Mouse (Mus musculus): Measurements from ENCODE around the gene Igf1r.
"Not testable (repeated sequence)": the region's sequence is repeated elsewhere in the genome, so short reads cannot be mapped to it uniquely, and the experiment has no call there.

The Igf1r gene

DNA sequence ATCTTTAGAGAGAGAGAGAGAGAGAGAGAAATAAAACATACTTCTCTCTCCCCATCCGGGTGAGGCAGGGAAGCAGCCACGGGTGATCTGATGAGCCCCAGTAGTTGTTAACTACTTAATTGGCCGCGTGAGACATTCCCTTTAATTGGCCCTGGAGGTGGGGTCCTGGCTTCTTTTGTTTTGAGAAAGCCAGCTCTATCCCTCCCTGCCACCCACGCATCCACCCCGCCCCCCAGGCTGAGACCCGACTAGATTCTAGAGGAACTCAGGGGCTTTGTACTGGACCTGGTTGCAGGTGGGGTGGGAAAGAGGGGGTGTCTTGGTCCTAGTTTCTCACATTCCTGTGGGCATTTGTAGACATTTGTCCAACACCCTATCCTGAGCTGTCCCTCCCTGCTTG, 312.8 kb downstream of the Igf1r start:
- DNase-seq (ENCODE audit: low read depth, low spot score): no peak

DNA sequence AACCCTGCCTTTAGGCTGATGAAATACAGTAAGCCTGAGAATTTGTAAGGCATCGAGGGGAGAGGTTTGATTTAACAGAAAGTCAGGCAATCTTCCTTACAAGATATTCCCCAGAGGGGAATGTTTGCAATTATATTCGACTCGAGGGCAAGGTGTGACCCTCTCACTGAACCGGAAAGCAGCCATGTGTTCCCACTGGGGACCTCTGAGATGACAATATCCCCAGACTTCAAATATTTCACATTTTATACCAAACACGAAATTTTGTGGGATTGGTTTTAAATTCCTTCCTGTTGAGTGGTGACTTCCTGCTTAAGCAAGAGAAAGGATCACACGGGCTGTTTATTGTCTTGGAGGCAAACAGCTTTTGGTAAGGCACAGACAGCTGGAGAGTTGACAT, 314.1 kb downstream of the Igf1r start:
- peak; percentile 49 for DNase-seq (ENCODE audit: low read depth, low spot score)

DNA sequence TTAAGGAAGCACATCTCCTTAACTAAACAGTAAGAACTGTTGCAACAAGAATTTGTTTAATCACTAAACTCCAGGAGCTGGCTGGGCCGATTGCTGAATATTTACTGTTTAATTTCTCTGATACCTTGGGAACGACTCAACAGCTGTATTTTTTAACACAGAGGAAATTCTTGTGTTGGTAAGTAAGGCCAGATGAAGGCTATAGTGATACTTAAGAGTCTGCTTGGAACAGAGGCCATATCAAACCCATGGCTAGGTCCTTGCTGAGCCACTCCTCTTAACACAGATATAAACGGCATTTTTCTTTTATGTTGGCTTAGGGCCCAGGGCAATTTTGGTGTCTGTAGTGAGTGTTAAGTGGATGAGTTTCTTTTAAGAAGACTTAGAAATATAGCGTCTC, 317.9 kb downstream of the Igf1r start:
- DNase-seq (ENCODE audit: low read depth, low spot score): no peak

DNA sequence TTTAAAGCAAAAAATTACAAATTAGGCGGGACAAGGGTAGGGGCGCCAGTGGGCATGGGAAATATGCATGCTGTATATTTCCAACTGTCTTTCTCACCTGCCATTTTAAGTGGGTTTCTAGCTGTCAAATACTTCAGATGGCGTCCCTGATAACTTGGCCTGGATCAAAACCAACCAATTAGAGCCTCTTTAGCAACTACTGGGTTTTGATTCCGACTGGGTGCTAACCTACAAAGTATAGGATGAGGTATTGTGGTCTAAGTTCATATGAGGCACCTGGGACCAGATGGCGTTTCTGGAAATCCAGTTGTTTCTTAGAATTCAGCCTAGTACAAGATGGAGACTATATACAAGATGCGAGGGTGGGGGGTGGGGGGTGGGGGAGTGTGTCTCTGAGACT, 319.2 kb downstream of the Igf1r start:
- no peak for DNase-seq (ENCODE audit: low read depth, low spot score)

DNA sequence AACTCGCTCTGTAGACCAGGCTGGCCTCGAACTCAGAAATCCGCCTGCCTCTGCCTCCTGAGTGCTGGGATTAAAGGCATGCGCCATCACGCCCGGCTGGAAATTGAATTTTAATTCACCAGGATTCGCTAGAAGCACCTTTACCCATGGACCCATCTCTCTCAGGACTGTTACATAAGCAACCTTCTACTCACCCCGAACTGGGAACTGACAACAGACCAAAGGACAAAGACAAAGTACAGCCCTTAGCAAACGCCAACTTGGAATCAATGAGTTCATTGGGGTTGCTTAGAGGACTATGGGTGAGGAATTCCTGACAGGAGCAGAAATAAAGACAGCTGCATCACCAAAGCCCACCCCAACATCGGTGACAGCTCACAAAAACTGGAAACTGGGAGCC, 320.0 kb downstream of the Igf1r start:
- DNase-seq (ENCODE audit: low read depth, low spot score): no peak

DNA sequence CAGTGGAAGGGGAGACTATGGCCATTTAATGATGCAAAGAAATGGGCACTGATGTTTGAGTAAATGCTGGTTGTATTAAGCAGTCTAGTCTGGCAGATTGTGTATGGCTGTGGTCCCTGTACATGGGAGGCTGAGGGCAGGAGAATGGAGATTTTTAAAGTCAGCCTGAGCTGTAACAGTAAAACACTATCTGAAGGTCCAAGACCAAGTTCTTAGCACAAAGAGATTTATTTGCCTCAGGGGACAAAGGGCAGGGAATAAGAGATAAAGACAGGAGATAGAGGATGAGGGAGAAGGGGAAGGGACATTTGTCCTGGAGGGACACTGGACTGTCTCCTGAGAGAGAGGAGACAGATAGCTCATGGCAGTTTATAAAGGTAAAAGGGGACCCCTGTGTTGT, 320.9 kb downstream of the Igf1r start, which contains the start of gene Fam169b:
Gene Fam169b, plus strand, starts transcription at position 325 of the 400 bp plus-strand sequence.
- DNase-seq (ENCODE audit: low read depth, low spot score): no peak

DNA sequence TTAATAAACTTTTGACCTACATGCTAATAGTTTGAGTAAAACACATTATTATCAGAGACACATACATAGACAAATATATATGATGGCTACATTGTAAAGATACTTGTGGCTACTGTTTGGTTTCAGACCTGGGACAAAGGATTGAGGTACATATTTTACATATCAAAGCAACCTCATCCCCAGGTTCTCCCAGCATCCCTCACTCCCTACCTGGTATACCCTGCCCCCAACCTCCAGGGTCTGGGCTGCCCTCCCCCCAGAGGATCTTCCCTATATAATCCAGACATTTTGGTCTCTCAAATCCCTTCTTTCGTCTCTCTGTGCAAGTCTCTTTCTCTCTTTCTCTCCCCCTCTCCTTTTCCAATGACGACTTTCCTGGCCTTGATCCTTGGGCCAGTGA, 321.6 kb downstream of the Igf1r start:
- no peak for DNase-seq (ENCODE audit: low read depth, low spot score)

DNA sequence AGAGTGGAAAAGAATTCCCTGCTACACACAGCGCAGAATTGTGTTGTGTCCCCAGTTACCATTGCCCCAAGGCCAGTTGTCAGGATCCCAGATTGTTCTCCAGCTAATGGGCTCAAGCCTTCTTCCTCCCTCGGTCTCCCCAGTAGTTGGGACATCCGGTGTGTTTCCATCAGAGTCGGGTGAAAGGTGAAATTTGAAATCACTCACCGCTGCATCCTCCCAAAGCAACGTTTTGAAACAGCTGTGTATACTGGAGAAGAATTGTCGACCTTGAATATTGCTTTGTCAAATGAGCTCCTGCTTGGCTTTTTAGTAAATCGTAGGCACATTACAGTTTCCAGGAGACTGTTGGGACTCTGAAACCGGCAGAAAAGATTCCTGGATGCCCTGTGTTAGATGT, 322.3 kb downstream of the Igf1r start:
- DNase-seq (ENCODE audit: low read depth, low spot score): no peak

DNA sequence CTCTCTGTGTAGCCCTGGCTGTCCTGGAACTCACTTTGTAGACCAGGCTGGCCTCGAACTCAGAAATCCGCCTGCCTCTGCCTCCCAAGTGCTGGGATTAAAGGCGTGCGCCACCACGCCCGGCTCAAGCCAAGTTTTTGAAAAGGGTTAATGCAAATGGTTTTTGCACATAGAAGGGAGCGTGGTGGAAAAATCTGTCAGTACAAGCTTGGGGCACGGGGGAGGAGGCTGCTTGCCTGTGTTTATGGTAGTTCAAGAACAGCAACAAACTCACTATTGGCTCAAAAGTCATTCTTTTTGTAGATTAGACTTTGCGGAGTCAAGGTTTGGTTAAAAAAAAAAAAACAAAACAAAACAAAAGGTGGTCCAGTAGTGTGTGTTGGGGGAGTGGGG, 322.8 kb downstream of the Igf1r start:
- not testable (repeated sequence) for DNase-seq (ENCODE audit: low read depth, low spot score)

DNA sequence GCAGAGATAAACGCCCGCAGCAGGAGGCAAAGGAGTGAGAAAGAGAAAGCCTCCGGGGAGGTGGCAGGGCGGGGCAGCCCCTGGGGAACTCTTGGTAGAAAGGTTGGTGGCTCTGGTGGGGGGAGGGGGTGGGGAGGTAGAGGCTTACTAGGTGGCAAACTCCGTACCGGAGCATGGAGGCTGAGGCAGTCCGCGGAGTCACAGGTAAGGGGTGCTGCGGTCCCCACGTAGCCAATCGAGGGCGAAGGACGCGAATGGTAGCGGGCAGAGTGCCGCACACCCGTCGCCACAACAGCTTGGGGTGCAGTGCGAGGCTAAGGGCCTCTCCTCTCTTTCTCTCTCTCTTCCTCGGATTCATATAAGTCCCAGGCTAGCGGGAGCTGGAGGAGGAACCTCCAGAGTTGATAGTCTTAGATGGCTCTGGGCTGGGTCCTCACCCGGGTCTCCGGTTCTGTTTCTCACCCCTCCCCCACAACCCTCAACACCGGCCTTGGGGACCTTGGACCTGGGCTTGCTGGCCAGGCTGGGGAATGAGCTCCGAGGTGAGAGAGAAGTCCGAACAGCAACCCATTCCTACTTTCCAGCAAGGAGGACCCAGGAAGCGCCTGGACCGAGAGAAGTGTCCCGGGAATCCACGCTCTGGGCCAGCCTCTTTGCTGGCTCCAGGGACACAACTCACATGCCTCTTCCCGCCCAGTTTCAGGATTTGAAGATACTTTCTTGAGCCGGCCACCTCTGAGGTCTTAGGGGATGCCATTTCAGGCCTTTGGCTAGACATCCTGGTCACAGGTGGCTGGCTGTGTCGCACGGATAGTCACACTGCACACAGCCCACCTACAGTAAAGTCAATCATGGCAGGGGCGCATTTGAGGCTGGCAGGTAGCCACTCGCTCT, 323.5 kb downstream of the Igf1r start:
- DNase-seq (ENCODE audit: low read depth, low spot score): no peak

DNA sequence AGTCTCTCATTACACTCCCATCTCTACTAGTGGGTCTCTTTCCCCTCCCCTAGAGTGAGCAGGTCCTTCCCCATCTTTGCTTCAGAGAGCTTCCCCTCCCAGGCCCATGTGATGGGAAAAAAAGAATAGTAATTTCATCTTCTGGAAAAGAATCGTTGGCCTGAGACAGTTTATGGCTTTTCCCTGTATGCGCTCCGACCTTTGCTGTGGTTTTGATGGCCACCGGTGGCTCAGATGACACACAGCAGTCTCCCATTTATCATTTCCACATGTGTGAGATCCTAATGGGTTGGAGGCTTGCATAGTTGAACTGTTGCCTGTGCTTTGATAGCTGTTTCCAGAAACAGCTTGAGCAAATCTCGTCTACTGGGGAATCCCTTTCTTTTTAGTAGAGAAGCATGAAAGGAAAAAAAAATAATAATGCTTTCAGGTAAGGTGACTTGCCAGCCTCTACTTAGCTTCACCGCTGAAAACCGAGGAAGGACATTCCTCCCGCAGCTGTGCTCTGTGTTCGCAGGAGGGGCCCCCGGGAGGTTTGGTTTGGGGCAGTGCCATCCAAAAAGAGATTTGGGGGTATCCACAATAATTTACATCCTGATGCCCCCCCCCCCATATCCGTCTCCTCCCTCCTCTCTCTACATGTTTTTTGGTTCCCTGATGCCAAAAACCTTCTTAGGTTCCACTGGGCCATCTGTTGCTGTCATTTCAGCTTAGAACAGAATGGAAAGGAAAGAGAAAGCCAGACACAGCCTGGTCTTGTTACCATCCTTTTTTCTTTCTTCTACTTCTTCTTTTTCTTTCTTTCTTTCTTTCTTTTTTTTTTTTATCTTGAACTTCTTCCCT, 324.6 kb downstream of the Igf1r start:
- peak; percentile 61 for DNase-seq (ENCODE audit: low read depth, low spot score)

DNA sequence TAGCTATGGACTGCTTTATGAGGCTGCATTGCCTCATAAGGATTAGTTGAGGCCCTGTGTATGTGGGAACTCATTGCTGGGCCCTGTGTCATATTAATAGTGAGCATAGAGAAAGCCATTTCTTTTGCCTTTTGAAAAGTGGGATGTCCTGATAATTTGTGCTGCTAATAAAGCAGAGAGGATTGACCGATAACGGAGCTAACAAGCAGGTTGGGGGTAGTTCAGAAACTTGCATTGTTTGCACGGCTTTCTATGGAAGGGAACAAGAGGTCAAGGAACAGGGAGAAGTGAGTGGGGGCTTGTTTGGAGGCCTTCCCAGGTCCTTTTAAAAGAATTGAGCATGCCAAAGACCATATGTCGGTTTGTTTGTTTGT, 325.3 kb downstream of the Igf1r start:
- no peak for DNase-seq (ENCODE audit: low read depth, low spot score)

DNA sequence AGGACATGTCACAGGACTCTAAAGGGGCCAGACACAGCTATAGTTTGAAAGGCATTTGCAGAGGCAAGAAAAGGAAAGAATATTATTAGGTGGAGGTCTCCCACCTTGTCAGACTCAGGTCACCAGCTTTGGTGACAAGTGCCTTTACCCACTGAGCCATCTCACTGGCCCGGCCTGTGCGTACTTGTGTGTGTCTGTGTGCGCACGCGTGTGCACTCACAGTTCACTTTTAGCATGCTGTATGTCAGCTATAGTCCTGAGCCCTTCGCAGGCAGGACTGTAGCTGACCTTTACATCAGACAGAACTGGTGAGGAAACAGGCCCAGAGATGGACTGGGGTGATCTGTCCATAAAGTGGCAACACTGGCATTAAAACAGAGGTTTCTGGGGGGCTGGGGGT, 325.8 kb downstream of the Igf1r start:
- DNase-seq (ENCODE audit: low read depth, low spot score): no peak

DNA sequence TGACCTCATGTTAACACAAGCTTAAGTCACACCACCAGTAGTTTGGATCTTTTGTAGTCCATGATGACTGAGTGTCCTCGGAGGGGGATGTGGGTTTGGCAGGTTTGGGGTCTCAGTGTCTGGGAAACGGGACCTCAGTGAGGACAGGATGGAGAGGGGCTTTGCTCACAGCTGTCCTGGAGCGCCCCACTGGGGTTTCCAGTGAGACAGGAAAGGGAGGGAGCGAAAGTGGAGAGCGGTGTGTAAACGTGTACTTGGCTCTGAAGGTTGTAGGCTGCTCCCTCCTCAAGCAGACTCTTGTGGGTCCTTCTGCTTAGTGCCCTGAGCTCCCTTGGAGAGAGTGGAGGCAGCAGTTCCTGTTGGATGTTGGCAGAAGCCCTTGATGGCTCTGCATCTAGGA, 326.3 kb downstream of the Igf1r start:
- DNase-seq (ENCODE audit: low read depth, low spot score): no peak

DNA sequence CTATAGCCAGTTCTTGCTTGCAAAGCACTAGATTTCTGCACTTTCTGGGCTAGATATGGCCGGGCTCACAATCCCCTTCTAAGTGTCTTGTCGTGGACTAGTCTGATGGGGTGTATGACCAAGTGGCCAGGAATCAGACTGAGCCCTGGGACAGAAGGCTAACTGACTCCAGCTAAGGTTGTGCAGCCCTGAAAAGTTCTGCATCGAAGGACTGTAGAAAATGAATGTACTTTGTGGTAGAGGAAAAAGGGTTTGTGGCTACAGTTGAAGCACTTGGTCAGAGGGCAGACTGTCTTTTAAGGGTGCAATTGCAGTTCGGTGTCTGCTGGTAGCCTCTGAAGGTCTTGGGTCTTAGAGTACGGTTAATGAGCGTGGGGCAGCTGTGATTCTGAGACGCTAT, 326.9 kb downstream of the Igf1r start:
- no peak for DNase-seq (ENCODE audit: low read depth, low spot score)

DNA sequence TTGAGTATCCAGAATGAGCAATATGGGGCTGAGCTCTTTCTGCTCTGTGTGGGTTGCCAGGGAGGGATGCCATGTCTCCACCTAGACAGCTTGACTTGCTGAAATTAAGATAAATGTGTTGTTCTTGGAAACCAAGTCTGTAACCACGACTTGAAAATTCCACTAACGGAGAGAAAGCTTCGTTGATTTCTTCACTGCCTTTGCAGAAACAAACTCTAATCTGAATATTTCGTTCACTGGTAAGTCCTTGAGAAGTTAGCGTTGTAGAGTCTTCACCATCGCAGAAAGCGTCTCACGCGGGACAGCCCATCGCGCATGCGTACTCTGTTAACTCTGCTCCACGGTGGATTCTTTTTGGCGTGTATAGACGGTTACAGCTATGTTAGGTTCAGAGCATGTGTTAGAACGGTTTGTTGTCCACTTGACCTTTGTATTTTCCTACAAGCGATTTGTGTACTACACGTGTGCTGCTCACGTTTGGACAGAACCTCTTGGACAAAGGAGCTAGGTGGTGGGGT, 327.8 kb downstream of the Igf1r start:
- DNase-seq (ENCODE audit: low read depth, low spot score): no peak

DNA sequence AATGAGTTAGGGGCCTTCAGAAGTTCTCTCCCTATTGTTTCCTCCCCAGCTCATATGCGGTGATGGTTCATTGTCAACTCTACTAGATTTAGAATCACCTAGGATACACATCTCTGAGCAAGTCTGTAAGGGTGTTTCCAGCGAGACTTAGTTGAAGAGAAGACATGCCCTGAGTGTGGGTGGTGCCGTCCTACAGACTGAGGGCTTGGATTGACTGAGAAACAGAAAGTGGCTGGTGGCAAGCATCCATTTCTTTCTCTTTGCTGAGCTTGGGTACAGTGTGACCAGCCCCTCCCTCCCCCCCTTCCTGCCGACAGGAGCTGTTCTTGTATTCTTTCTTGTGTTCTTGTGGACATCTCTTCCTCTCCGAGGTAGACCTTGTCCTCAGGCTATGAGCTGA, 328.7 kb downstream of the Igf1r start:
- no peak for DNase-seq (ENCODE audit: low read depth, low spot score)

DNA sequence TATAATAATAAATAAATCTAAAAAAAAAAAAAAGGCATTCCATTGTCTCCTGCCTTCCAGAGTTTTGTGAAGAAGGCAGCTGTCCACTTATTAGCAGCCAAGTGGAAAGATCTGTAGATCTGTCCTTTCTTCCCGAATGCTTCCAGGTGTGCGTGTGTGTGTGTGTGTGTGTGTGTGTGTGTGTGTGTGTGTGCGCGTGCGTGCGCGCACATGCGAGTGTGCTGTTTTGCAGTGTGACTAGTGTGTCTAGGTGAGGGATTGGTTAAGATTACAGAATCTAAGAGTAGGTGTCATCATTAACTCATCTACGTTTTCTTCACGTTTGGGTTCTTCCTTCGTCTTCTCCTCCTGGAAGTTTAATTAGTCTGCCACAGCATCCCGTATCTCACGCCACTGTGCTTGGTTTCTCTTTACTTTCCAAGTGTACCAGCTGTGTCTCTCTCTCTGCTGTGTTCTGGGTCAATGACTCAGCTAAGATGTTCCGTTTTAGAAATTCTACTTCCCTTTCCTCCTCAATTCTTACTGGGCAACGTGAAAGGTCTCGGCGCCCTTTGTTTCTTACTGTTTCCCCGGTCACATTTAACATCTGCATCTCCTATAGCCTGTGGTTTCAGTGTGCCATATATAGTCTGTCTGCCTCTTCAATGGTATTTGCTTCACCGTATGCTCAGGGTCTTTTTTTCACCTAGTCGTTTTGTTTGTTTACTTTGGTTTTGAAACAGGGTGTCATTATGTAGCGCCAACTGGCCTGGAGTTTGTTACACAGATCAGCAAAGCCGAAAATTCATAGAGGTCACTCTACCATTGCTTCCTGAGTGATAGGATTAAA, 329.9 kb downstream of the Igf1r start:
- no peak for DNase-seq (ENCODE audit: low read depth, low spot score)

DNA sequence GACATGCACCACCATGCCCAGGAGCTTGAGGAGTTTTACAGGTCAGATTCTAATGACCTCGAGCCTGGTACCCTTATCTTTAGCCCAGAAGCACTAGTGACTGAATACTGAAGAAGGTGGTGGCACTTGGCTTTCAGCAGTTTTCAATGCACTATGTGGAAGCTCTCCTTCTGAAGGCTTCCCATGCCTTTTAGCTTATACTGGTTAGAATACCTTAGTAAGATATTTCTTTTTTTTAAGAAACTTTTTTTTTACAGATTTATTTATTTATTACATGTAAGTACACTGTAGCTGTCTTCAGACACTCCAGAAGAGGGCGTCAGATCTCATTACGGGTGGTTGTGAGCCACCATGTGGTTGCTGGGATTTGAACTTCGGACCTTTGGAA, 330.5 kb downstream of the Igf1r start:
- DNase-seq (ENCODE audit: low read depth, low spot score): not testable (repeated sequence)
